Mouse (Mus musculus) heart, adult 8-10 months (tissue): ENCODE results near the gene Tmem175. TPM values are rescaled to one million over a fixed set of nuclear protein-coding genes. Genes with fewer than 3 reads are reported as not detected.
A peak's percentile ranks its signal among the peaks of the same experiment; 100 is the strongest.

ENCODE experiments used
- DNase-seq: peaks from one replicate; pipeline ENCODE4 v3.0.0; 2022; ENCODE audit warnings: low spot score
- total RNA-seq, 4 experiments: library from RNA; stranded (reverse); gene quantifications; 2 replicates each; pipeline ENCODE4 v1.2.4; 2022

Gene Tmem175
- total RNA-seq, 4 experiments from 2014 or later, result 9.9 to 11.5 (median 11.0) TPM

DNA sequence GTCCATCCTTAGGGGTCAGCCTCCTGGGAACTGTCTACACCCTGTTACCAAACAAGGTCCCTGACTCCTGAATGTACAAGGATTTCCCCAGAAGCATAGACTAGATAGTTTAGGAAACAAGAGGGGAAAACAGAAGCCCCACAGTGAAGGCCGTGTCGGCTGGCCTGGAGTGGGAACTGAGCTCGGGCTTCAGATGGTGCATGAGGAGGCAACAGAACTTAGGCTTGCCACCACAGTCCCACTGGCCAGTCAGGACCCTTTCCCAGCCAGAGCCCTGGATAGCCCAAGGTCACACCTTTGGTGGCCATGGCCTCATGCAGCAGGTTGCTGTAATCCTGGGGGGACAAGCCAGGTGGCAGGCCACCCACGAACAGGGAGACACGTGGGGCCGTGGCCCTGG, 23.8 kb downstream of the Tmem175 start:
- no peak for DNase-seq

DNA sequence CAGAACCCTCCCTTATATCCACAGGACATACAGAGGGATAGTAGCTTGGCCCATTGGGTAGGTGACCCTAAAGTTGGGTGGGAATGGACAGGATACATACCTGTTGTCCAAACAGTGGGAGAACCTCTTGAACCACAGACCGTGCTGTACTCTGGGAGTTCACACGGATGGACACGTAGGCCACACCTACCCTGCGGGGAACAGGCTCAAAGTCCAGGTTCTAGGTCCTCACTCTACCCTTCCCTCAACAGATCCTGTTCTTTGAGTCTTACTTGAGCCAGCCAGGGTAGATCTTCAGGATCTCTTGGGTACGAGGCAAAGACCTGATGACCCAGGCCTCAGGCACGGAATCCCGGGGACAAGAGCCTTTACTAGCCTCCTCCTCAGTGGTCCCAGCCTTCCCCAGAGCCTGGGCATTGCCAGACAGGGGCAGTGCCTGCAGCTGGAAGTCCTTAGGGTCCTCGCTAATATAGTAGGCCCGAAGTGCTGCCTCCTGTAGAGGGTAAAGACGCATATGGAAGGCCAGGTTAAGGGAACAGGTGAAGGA, 24.9 kb downstream of the Tmem175 start:
- DNase-seq, result no peak

DNA sequence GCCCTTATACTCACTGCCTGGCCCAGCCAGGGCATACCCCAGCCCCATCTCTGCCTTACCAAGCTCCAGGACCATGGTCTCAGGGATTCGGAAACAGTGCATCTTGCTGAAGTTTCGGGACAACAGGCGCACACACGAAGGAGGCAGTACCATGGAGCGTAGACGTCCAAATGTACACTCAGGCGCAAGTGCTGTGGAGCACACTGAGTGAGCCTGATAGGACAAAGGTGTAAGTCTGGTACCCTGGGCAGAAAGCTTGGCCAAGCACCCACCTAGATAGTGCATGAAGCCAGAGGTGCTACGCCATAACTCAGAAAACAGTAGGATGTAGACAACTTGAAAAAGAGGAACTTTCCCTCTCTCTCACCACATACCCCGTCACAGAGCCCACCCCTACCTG, 25.8 kb downstream of the Tmem175 start:
- DNase-seq, result no peak

DNA sequence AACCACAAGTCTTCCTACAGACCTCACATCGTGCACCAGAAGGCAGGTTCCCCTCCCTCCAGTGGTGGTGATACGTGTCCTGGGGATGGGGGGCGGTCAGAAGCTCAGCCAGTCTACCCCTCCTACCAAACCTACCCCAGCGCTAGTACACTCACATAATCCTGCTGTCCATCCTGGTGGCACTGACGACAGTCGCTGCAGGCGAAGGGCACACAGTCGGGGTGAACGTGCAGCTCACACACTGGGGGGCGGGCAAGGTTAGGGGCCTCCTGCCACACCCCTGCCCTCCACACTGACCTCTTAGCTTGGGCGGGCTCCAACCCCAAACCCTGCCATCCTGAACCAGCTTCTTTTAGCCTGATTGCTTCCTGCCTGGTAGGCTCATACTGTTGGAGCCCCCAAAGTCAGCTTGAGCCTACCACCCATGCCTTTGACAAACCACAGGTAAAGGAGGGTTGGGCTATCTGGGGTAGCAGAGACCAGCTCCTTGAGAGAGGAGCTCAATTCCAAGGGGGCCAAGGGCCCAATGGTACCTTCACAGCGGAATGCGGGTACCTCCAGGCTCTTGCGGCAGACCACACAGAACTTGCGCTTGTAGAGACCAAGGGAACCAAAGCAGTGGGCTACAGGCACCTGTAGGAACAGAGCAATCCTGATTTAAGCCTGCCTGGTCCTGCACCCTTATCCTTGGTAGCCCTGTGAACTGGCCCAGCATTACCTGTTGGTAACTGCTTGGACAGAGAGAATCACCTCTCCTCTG, 26.5 kb downstream of the Tmem175 start:
- DNase-seq, result no peak

DNA sequence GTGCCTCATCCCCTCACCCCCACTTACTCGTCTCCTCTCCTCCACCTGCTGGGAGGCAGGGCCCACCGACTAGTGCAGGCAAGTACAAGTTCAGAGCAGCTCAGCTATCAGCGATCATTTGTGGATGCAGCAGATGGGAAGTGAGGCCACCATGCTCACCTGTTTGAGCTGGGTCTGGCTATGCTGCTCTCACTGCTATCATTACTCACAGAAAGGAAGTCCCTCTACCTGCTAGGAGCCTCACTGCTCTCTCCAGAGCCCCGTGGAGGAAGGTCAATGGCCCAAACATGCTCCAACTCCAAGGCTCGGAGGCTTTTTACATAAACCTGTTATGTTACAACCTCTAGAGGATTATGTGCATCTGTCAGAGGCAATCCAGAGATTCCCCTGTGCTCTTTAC, 27.8 kb downstream of the Tmem175 start:
- no peak for DNase-seq

DNA sequence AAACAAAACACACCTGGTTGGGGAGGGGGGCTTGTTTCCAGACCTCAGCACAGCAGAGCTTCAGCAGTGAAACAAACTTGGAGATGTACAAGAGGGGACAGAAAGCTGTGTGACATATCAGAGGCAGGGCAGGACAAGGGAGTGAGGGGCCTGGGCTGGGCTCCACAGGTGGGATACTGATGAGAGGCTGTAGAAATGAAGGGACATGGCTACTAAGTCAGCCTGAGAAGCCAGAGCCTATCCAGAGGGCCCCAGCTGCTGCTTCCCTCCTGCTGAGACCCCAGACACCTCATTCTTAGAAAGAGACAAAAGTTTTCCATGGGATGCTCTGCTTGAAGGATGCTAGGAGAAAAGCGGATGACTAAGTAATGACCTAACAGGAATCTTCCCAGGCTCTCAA, 29.0 kb downstream of the Tmem175 start:
- no peak for DNase-seq

DNA sequence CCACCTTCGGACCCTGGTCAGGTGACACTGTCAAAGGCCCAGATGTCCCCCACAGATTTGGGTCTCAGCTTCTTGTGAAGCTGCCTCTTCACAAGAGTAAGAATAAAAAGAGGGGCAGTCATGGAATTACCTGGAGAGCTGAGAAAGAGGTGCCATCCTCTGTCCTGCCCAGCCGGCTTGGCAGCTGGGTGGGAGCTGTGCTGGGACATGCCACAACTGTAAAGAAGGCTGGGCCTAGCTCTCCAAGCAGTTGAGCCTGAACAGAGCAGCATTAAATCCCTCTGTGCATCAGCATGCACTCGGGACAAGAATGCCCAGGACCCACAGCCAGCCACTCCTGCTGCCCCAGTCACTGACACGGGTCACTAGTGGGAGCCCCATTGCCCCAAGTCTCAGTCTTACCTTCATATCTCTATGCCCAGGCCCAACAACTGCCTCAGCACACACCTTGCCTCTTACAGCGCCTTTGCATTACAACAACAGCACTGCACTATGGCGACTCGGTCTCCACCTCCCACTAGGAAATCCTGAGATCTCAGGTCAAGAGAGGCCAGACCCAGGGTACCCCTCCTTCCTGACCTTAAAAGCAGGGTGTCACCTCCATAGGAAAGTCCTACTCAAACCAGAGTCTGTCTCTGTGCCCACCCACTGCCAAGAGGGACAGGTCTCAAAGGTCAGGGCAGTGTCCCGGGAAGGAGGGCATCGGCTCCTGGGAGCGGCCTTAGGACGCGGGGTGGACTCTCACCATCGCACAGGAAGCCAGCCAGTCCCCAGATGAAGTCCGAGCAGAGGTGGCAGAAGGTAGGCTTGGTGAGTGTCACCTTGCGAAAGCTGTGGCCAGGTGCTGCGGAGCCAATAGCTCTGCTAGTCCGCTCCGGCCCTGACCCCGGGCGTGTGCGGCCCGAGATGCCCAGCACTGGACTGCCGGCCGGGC, 30.4 kb downstream of the Tmem175 start, which contains the start of gene Idua:
Gene Idua, plus strand, starts transcription at position 634 of the 934 bp plus-strand sequence.
- DNase-seq, result peak; percentile 13

DNA sequence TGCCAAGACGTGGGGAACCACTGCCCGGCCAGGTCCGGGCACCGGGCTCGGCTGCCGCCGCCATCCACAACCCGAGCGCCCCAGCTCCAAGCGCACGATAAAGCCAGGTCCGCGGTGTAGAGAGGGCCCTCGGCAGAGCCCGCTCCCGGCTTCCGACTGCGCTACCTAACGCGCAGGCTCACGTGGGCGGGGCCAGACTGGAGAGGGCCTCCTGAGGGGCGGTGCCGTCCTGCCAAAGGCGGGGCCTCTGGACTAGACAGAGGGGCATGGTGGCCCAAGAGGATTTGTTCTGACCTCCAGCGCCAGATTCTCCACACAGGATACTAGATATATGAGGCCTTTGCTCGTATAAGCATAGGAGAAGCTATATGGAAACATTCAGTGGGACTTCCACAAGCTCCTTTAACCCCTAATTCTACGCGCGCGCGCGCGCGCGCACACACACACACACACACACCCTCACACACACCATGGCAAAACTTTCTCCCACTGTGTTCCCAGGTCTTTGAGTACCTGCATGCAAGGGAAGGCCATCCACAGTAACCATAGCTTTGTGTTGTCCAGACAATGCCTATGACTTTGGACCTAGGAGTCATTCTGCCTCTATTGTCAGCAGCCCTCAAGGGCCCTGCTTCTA, 31.2 kb downstream of the Tmem175 start:
- DNase-seq, result peak; percentile 92

DNA sequence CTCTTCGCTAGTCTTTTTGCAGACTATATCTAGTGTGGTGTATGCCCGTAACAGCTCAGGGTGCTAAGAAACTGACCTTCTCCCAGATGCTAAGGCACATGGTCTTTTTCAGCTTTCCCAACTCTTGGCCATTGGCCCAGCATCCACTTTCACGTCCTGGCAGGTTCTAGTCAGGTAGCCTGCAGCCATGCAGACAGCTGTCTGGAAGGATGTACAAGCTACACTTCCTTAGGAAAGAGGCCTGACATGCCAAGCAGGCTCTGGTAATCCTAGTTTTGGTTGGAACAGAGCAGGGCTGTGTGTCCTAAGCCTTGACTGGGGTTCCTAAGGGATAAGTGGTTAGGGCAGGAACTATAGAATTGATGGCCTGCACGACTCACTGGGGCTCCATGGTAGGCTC, 33.2 kb downstream of the Tmem175 start:
- no peak for DNase-seq

DNA sequence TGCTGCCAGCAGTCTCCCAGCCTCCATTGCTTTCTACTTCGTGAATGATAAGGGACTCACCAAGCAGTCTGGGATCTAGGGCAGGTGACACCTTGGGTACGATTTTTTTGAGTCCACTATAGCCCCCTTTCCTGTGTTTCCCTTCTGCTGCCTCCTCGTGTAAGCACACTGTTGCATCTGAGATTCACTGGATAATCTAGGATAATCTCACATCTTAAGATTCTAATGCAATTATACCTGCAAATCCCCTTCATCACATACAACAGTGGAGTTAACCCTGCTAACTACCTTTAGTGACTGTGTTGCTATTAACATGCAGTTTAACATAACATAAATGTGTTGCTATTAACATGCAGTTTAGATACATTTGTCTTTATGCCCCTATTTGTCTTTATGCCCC, 35.5 kb downstream of the Tmem175 start:
- DNase-seq, result no peak

DNA sequence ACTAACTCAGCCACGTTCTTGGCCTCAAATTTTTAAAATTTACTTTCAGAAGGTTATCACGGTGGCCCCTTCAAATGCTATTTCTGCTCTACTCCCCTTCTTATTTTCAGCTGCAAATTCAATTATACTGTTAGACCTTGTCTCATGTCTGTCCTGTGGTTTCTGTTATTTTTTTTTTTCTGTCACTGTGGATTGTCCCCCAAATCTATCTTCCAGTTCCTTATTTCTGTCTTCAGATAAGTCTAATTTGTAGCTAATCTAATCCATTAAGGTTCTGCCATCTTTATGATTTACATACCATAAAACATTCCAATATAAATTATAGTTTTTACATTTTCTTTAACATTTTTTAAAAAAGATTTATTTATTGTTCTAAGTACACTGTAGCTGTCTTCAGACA, 37.8 kb downstream of the Tmem175 start:
- no peak for DNase-seq

DNA sequence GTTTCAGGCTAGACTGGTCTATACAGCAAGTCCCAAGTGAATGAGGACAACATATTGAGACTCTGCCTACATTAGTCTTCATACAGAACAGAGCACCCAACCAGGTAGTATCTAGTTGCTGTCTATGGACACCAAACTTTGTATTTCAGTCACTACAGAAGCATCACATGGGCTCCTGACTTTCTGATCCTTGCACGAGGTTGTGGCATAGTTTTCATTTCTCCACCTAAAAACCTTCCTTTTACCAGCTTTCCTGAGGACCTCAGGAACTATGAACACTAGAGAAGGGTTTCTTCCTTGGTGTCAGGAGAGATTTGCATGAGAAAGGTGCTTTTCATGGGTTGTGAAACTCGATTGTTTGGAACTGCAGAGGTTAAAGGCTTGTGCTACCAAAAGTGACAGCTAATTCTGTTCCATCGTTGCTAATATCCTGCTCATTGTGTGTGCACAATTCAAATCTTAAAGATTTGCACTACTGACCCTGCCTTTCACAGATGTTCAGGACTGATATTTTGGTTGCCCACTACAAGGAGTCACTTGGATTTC, 38.9 kb downstream of the Tmem175 start:
- DNase-seq, result no peak

DNA sequence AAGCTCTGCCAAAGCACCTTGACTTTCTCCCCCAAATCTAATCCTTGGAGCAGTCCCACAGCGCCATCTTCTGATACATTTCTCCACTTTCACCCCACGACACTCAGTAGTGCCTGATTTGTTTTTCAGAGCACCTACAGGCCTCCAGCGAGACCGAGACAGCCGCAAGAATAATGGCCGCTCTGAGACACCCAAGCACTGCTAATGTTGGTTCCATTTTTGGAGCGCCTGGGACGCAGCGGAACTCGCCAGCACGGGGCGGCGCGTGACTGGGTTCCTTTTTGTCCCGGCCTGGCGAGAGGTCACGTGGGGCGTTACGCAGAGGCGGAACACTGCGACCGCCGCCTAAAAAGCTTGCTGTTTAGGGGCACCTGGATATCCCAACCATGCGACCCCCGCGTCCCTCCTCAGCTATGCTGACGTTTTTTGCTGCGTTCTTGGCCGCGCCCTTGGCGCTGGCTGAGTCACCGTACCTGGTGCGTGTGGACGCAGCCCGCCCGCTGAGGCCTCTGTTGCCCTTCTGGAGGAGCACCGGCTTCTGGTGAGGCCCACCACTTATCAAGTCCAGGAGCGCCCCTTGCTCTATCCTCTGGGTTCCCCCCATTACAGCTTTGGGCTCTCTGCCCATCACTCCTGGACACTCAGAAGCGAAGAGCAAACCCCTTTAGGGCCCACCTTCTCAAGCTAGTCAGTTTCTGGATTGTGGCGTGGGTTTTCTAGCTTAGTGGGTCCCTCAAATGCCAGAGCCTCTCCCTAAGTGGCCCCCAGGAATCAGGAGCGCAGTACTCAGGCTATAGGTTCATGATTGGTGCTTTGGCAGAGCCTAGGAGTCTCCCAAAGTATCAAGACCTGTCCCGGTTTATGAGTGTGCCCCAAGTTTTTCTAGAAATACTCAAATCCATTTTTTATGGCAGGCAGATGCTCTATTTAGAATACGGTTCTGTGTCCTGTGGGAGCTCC, 39.7 kb downstream of the Tmem175 start, which contains the start of gene Dgkq:
Gene Dgkq, minus strand, starts transcription at position 696 of the 960 bp plus-strand sequence.
- DNase-seq, result peak; percentile 95

DNA sequence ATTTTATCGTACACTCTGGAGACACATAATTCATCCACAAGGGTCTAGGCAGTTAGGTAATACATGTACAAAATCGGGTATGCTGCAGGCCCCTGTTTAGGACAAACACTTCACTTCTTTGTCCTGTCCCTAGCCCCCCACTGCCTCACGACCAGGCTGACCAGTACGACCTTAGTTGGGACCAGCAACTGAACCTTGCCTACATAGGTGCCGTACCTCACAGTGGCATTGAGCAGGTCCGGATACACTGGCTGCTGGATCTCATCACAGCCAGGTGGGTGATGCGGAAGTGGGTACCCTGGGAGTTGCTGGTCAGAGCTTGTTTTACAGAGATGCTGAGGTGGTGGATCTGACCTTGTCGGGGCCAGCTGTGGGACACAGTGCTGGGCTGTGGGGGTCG, 40.4 kb downstream of the Tmem175 start:
- no peak for DNase-seq

DNA sequence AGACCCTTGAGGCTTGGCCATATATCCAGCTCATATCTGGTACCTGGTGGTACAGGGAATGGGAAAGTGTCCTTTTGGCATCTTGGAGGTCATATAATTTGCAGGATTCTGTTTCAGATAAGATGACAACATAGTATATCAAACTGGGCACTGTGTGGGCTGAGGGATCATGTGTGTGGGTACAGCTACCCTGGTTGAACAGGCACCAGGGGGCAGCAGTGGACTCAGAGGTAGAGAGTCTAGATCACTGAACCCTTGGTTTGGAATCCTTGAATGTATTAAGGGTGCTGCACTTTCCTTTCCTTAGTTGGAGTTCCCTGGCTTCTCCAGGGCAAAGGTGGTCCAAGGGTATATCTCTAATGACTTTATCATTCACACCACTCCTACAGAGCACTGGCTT, 41.2 kb downstream of the Tmem175 start:
- DNase-seq, result no peak

DNA sequence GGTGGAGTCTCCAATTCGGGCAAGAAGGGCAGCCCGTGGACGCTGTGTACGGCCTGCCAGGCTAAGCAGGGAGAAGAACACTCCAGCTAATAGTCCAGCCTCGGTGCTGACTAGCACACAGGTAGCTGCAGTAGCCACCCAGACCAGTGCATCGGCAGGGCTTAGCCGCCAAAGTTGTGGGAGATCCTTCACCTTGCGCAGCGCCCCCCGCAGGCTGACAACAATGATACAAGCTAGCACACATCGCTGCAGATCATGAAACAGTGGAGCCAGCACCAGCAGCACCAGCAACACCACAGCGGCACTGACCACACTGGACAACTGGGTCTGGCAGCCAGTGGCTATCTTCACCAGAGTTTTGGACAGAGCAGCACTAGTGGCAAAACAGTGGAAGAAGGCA, 42.2 kb downstream of the Tmem175 start:
- DNase-seq, result no peak

DNA sequence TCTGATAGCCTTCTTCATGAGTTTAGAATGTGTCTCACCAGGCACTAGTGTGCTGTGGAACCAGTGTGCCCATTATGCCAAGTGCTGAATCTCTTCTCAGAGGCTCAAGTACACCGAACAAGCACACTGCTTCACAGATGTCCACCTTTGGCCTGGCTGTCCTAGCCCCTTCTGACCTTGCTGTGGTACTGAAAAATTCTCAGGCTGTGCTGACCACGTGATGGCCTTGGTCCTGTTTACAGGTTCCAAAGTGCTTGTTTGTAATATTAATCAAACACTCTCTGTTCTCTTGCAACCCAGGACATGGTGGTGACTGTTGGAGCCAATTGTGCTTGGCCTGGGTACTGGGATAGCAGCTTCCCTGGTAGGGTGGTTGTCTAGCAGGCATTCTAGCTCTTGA, 45.1 kb downstream of the Tmem175 start:
- DNase-seq, result no peak

DNA sequence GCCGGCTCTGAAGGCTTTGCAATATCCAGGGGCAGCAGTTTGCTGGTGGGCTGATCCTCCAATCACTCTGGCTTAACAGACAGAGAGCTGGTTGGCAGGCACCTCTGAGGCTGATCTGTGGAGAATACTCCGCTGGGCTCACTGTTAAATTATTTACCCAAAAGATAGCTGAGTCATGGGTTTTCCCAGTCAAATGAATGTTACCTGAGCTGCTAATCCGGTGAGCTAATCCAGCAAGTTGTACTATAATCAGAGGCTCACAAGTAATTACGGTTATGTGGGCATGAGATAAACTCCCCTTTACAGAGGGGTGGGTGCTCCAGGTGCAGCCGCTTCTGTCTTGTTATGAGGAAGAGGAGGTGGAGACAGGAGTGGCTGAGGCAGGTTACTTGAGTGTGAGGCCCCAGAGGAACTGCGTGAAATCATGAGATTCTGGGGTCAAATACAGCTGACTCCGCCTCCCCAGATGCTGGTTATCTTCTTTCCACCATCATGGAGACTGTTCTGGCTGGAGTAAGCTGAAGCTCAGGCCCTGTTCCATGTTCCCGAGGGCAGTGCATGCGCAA, 45.8 kb downstream of the Tmem175 start, which contains the start of gene Slc26a1:
Gene Slc26a1, minus strand, starts transcription at position 319 of the 566 bp plus-strand sequence.
- no peak for DNase-seq

DNA sequence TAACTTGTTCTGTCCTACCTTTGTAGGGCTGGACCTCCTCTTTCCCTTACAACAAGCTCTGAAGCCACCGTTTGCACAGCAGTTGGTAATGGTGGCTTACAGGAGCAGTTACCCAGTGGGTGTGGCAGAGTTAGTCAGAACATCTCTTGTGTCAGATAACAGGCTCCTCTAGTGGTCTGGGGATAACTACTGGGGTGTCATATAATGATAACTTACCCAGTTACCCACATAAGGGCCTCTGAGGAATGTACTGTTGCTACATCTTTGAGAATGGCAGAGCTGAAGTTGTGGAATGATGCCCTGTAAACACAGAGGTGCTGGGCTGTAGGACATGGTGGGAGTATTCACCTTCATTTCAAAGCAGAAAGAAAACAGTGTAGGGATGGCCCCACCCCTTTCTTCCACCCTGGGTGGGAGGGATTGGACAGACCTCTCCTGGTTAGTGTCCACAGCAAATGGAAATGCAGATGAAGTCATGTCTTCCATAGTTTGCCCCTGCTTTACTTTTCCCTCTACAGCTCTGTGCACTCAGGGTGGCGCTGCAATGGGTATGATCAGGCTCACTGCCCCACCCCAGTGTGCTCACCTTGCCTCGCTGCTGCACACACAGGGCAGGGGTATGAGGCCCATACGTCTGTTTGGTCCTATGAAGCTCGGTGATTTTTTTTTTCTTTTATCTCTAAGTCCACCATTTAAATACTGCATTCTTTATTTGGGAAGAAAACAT, 47.4 kb downstream of the Tmem175 start:
- DNase-seq, result no peak
